ENCODE assay signal across 9 mouse cellular contexts in the genomic region with DNA sequence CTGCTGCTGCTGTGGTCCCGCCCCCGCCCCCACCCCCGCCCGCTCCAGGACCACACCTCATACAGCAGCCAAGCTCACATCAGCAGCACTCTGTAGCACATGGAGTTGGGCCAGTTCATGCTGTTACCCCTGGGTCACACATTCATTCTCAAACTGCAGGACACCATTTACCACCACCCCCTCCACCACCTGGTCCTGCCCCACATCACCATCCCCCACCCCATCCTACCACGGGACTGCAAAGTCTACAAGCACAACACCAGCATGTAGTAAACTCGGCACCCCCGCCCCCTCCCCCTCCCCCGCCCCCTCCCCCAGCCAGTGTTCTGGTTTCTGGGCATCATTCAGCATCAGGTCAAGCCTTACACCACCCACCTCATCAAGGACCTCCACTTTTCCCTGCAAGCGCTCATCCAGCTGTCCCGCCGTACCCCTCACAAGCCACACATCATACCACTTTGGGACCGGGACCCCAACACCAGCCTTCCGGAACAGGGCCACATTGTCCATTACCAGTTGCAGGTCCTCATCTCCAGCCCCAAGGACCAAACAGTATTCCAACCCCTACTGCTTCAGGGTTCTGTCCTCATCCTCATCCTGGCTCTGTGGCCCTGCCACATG.
DNase-seq lines count a peak whose midpoint lies in the region; ATAC-seq and TF ChIP-seq lines count a peak whose summit lies in the region.
"Had no signal": no experiment of that assay in that cellular context is flagged by ENCODE, and none has a peak within 500 bp of the region (broad histone marks: within the 10 kb centered on the region; RNA-seq: fewer than 3 reads in every experiment).

No protein-coding gene starts in this region.

- intact Hi-C loops in left cerebral cortex, adult 2 months (cut with DNase I) = loop anchor here (5.0 kb wide), 1 partner anchor 260 kb away; no protein-coding TSS in a partner anchor

- H3K4me3 ChIP-seq in kidney, embryonic 16.5 days (ENCODE audit: low read length) = no peak overlapping the region
- H3K4me3 ChIP-seq in embryonic facial prominence, embryonic 11.5 days (ENCODE audit: low read depth, low read length) = no peak overlapping the region
- H3K4me3 ChIP-seq in hindbrain, embryonic 14.5 days (replicated peaks; ENCODE audit: low read length) = no peak overlapping the region
- no peak overlapping the region for H3K4me3 ChIP-seq in midbrain, embryonic 15.5 days
- no peak overlapping the region for H3K4me3 ChIP-seq in left cerebral cortex, adult 2 months

- H3K27ac ChIP-seq in kidney, embryonic 16.5 days (ENCODE audit: low read length) = no peak overlapping the region
- H3K27ac ChIP-seq in embryonic facial prominence, embryonic 11.5 days (replicated peaks; ENCODE audit: low read depth, low read length) = no peak overlapping the region
- no peak overlapping the region for H3K27ac ChIP-seq in hindbrain, embryonic 14.5 days
- H3K27ac ChIP-seq in midbrain, embryonic 15.5 days = no peak overlapping the region
- no peak overlapping the region for H3K27ac ChIP-seq in left cerebral cortex, adult 2 months

- no peak for TF ChIP-seq CTCF in left cerebral cortex, adult 2 months (IDR thresholded peaks at IDR 0.05)

- ATAC-seq in kidney, embryonic 16.5 days (ENCODE audit: low FRiP score, low TSS enrichment) = peak; percentile 35; the same call in 1 of the 2 replicates
- peak; percentile 80 for ATAC-seq in embryonic facial prominence, embryonic 11.5 days (replicated peaks; ENCODE audit: insufficient number of reproducible peaks, low FRiP score, low TSS enrichment, low read depth)
- ATAC-seq in hindbrain, embryonic 14.5 days (ENCODE audit: low FRiP score) = 0 out of 2 replicates have a peak, but pooled peaks have one; percentile 40
- peak; percentile 53; the same call in 1 of the 2 replicates for ATAC-seq in midbrain, embryonic 15.5 days (replicated peaks)
- ATAC-seq in monocyte, adult 5-6 weeks (replicated peaks; ENCODE audit: insufficient number of reproducible peaks, low FRiP score, low TSS enrichment, poor library complexity, severe bottlenecking) = no peak
- ATAC-seq: inflammation-experienced regulatory T-cells, adult 6 months had no signal

- peaks cover 50% of the 10 kb centered on the region for H3K36me3 ChIP-seq in kidney, embryonic 16.5 days (ENCODE audit: insufficient read depth, low read length)
- H3K36me3 ChIP-seq in embryonic facial prominence, embryonic 11.5 days (replicated peaks; ENCODE audit: control insufficient read depth, insufficient read depth, low read depth, low read length) = peaks cover 10% of the 10 kb centered on the region
- peaks cover 95% of the 10 kb centered on the region for H3K36me3 ChIP-seq in hindbrain, embryonic 14.5 days (replicated peaks; ENCODE audit: control insufficient read depth, insufficient read depth)
- peaks cover 49% of the 10 kb centered on the region for H3K36me3 ChIP-seq in midbrain, embryonic 15.5 days (replicated peaks)

- H3K9me3 ChIP-seq in kidney, embryonic 16.5 days (ENCODE audit: low read length) = no peaks in the 10 kb centered on the region
- H3K9me3 ChIP-seq in embryonic facial prominence, embryonic 11.5 days (replicated peaks; ENCODE audit: control insufficient read depth, low read length) = no peaks in the 10 kb centered on the region
- H3K9me3 ChIP-seq in hindbrain, embryonic 14.5 days (ENCODE audit: control insufficient read depth, low read length) = no peaks in the 10 kb centered on the region
- H3K9me3 ChIP-seq in midbrain, embryonic 15.5 days = no peaks in the 10 kb centered on the region

- WGBS in kidney, embryonic 16.5 days = 78% methylated on average over 11 of the region's 13 CpGs
- 54% methylated on average over 12 of the region's 13 CpGs for WGBS in embryonic facial prominence, embryonic 11.5 days
- WGBS in hindbrain, embryonic 14.5 days = 75% methylated on average over 13 of the region's 13 CpGs
- WGBS in midbrain, embryonic 15.5 days = 89% methylated on average over 12 of the region's 13 CpGs

- DNase-seq in kidney, postnatal 10 days = no peak
- no peak for DNase-seq in embryonic facial prominence, embryonic 11.5 days (ENCODE audit: low spot score)
- DNase-seq in hindbrain, embryonic 14.5 days (ENCODE audit: low spot score) = no peak
- DNase-seq in cerebellum, adult 11 months = no peak
- DNase-seq in left cerebral cortex, adult 2 months (ENCODE audit: extremely low spot score in 1 of 2, low spot score in 2 of 2) = no peak

- no peaks in the 10 kb centered on the region for H3K27me3 ChIP-seq in kidney, embryonic 16.5 days (ENCODE audit: insufficient read depth, low read length)
- no peaks in the 10 kb centered on the region for H3K27me3 ChIP-seq in embryonic facial prominence, embryonic 11.5 days (ENCODE audit: control insufficient read depth, insufficient read depth, low read length)
- H3K27me3 ChIP-seq in hindbrain, embryonic 14.5 days (ENCODE audit: control insufficient read depth, insufficient read depth, low read length) = no peaks in the 10 kb centered on the region
- no peaks in the 10 kb centered on the region for H3K27me3 ChIP-seq in midbrain, embryonic 15.5 days (replicated peaks)

- H3K9ac ChIP-seq in kidney, embryonic 16.5 days (replicated peaks; ENCODE audit: low read length) = no peak overlapping the region
- no peak overlapping the region for H3K9ac ChIP-seq in embryonic facial prominence, embryonic 11.5 days (replicated peaks; ENCODE audit: low read length)
- no peak overlapping the region for H3K9ac ChIP-seq in hindbrain, embryonic 14.5 days
- H3K9ac ChIP-seq in midbrain, embryonic 15.5 days = no peak overlapping the region

- no peak overlapping the region for H3K4me2 ChIP-seq in kidney, embryonic 16.5 days (replicated peaks; ENCODE audit: low read depth, low read length)
- no peak overlapping the region for H3K4me2 ChIP-seq in embryonic facial prominence, embryonic 11.5 days (ENCODE audit: low read depth, low read length)
- no peak overlapping the region for H3K4me2 ChIP-seq in hindbrain, embryonic 14.5 days (replicated peaks)
- no peak overlapping the region for H3K4me2 ChIP-seq in midbrain, embryonic 15.5 days

- no peaks in the 10 kb centered on the region for H3K4me1 ChIP-seq in kidney, embryonic 16.5 days (ENCODE audit: insufficient read depth, low read length)
- H3K4me1 ChIP-seq in embryonic facial prominence, embryonic 11.5 days (ENCODE audit: control insufficient read depth, insufficient read depth, low read length) = no peaks in the 10 kb centered on the region
- no peaks in the 10 kb centered on the region for H3K4me1 ChIP-seq in hindbrain, embryonic 14.5 days (replicated peaks; ENCODE audit: control insufficient read depth, insufficient read depth, low read length)
- no peaks in the 10 kb centered on the region for H3K4me1 ChIP-seq in midbrain, embryonic 15.5 days
